Mouse (Mus musculus) ES-Bruce4 (cell line): ENCODE measurements at regions not wholly inside any gene's neighbourhood (a gene's known extent, or its start where the extent isn't known, plus 50 kb on each side); places are given as distances from the start of the nearest gene placed in this dataset.

Experiments used
- H3K27ac ChIP-seq: 2 replicates; pipeline ENCODE4 v1.5.1; 2012; ENCODE audit warnings: low read length, inconsistent platforms; ENCODE audit not compliant: insufficient read depth
- H3K27me3 ChIP-seq: 2 replicates; pipeline ENCODE4 v1.6.1; 2012; ENCODE audit warnings: mild to moderate bottlenecking, low read length, inconsistent platforms; ENCODE audit not compliant: control insufficient read depth, poor library complexity, insufficient read depth, severe bottlenecking
- H3K36me3 ChIP-seq: 2 replicates; pipeline ENCODE4 v1.6.1; 2012; ENCODE audit warnings: inconsistent platforms, mild to moderate bottlenecking, low read length, moderate library complexity; ENCODE audit not compliant: control insufficient read depth, poor library complexity, insufficient read depth, severe bottlenecking
- H3K4me1 ChIP-seq: one replicate; pipeline ENCODE4 v1.8.1; 2011; ENCODE audit warnings: low read length; ENCODE audit not compliant: control insufficient read depth, insufficient read depth
- H3K4me3 ChIP-seq: 2 replicates; pipeline ENCODE4 v1.5.1; 2011; ENCODE audit warnings: low read depth, mild to moderate bottlenecking, low read length
- H3K9ac ChIP-seq: 2 replicates; pipeline ENCODE4 v1.6.1; 2012; ENCODE audit warnings: low read depth, mild to moderate bottlenecking, inconsistent platforms; ENCODE audit not compliant: poor library complexity, severe bottlenecking
- H3K9me3 ChIP-seq: replicated peaks from 2 replicates; pipeline ENCODE4 v1.6.1; 2012; ENCODE audit warnings: mild to moderate bottlenecking, low read length, inconsistent platforms; ENCODE audit not compliant: control insufficient read depth, poor library complexity, insufficient read depth, severe bottlenecking
- CTCF ChIP-seq: IDR thresholded peaks from one replicate; pipeline ENCODE4 v1.8.1; 2011; ENCODE audit warnings: low read depth, low read length
- EP300 ChIP-seq: IDR thresholded peaks from 2 replicates; pipeline ENCODE4 v1.6.1; 2011; ENCODE audit warnings: low read depth, low read length; ENCODE audit not compliant: insufficient read depth
- POLR2A ChIP-seq: IDR thresholded peaks from one replicate; pipeline ENCODE4 v1.8.1; 2011; ENCODE audit warnings: low read length; ENCODE audit not compliant: insufficient read depth

DNA sequence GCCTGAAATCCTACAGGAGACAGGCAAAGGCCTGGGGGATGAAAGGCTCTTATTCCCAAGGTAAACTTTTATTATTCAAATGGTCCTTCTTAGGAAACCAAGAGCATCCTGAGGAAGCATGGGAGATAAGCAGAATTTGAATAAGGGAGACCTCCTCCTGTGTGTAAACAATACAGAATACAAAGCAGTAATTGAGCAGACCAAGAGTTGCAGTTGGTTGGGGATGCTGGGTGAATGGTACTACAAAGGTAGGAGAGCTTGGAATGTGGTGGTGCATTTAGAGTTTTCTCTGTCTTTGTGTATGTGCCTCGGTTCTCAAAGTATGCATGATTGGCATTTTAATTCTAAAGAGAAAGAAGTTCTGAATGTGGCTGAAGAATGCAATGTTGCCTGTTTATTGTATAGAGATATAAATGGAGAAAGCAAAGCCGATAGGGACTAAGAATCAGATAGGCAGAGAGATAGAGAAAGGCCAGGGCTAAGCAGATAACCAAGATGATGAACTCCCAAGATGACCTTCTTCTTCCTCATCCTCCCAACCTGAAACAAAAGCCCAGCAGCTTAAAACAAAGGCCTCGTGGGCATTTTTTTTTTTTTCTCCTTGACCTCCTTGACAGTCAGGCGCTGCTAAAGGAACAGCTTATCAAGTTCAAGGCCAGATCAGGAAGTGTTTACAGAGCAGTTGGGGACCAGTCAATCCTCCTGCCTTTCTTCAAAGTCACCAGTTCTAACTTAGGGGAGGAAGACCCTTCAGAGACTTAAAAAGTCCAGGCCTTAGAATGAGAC lies 175.6 kb downstream of the Usp46 start:
- Histone ChIP-seq H3K4me3 (no peak overlapping the region), H3K9ac (no peak overlapping the region), H3K9me3 (peaks cover 24% of the 10 kb centered on the region), H3K27ac (peak overlapping the region; percentile 98), H3K4me1 (peaks cover 4% of the 10 kb centered on the region), H3K36me3 (no peaks in the 10 kb centered on the region), H3K27me3 (no peaks in the 10 kb centered on the region)
- no peak for TF ChIP-seq CTCF
- 0 out of 2 replicates have a peak, but pooled peaks have one; percentile 6 for TF ChIP-seq EP300
- no peak for TF ChIP-seq POLR2A

DNA sequence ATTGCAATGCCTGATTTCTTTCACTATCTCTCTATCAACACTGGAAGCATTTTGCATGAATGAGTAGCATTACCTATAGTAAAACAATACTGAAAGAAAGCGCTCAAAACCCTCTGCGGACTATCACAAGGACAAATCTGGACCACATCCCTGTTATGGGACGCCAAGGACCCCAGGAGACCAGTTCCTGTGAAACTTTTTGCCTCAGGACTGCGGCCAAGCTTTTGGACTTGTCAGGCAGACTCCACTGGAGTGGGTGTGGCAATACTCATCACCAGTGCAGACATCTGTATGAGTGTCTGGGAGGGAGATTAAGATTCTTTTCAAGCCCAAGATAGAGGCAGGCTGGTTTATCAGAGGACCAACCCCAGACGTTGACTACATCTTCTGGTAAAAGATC lies 173.0 kb downstream of the Usp46 start:
- Histone ChIP-seq H3K27ac (no peak overlapping the region), H3K4me3 (no peak overlapping the region), H3K9ac (no peak overlapping the region), H3K27me3 (no peaks in the 10 kb centered on the region), H3K4me1 (peaks cover 4% of the 10 kb centered on the region), H3K36me3 (no peaks in the 10 kb centered on the region), H3K9me3 (peaks cover 24% of the 10 kb centered on the region)
- no peak for TF ChIP-seq CTCF
- no peak for TF ChIP-seq POLR2A
- TF ChIP-seq EP300, result no peak

DNA sequence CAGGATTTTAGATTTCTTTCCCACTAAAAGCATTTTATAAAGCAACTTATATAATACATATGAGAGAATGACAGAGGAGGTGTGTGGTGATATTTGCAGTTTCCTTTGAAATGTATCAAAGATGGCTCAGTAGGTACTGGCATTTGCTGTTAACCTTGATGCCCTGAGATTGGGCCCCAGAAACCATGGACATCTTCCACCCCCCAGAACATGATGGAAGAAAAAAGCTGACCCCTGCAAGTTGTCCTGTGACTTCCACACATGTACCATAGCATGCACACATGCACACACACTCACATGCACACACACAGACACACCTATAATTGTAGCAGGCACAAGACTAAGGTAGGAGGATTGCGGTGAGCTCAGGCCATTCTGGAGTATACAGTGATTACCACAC lies 171.4 kb downstream of the Usp46 start:
- Histone ChIP-seq H3K9ac (no peak overlapping the region), H3K27me3 (no peaks in the 10 kb centered on the region)
- TF ChIP-seq POLR2A, result no peak
- no peak for TF ChIP-seq EP300
- no peak for TF ChIP-seq CTCF

DNA sequence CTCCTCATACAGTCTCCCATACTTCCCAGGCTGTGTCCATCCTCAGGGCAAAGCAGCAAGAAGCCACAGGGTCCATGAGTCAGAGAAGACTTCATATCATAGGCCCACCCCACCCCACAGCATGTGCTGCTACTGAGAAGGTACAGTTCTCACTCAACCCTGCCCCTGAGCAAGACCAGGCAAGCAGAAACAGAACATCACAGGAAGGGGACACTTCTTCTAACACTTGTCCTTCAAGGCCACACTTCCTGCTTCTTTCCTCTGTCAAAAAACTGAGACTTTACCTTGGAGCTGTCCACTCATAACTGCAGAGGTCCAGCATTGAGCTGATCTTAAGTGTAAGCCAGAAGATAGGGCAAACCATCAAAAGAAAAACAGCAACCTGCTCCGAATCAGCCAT lies 166.6 kb downstream of the Usp46 start:
- Histone ChIP-seq H3K4me3 (no peak overlapping the region), H3K9ac (no peak overlapping the region), H3K36me3 (no peaks in the 10 kb centered on the region), H3K27ac (no peak overlapping the region), H3K27me3 (no peaks in the 10 kb centered on the region), H3K9me3 (0 out of 2 replicates have a peak, but pooled peaks cover 2% of the 10 kb centered on the region), H3K4me1 (no peaks in the 10 kb centered on the region)
- no peak for TF ChIP-seq EP300
- TF ChIP-seq POLR2A, result no peak
- no peak for TF ChIP-seq CTCF

More for the DNA sequence above, 171.4 kb downstream of the Usp46 start:
- no peak overlapping the region for H3K4me3 ChIP-seq
- H3K9me3 ChIP-seq, result peaks cover 23% of the 10 kb centered on the region
- no peaks in the 10 kb centered on the region for H3K36me3 ChIP-seq
- H3K27ac ChIP-seq, result no peak overlapping the region
- H3K4me1 ChIP-seq, result peaks cover 4% of the 10 kb centered on the region

DNA sequence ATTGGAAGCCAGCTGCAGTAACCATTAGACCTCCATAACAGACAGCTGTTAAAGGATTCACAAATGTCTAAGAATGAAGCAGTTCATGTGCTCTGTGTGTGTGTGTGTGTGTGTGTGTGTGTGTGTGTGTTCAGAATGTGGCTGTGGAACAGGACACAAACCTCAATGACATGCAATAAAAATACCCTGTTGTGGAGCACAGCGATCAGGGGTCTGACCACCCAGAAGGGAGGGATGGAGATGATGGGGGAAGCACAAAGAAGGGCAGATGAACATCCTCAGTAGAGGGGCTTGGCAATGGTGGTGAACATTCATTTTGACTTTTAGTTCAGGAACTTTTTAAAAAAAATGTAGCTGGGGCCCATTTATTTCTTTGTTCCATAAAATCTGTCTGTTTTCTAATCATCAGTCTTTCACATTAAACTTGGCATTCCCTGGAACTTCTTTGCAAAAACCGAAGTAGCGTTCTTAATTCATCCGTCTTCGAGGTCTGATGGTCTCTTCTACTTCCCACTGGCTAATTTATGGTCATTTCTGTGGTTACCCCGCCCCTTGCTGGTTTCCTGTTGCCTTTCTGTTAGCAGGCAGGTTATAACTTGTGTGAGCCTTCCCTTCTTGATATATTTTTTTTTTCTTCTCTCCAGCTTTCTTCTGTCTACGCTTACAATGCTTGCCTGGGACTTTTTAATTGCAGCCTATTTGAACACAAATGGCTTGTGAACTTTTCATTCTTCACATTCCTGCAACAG lies 165.6 kb downstream of the Usp46 start:
- Histone ChIP-seq H3K9ac (no peak overlapping the region), H3K9me3 (peaks cover 5% of the 10 kb centered on the region; the same call in 1 of the 2 replicates), H3K4me3 (no peak overlapping the region), H3K27ac (no peak overlapping the region), H3K36me3 (no peaks in the 10 kb centered on the region), H3K4me1 (no peaks in the 10 kb centered on the region), H3K27me3 (no peaks in the 10 kb centered on the region)
- TF ChIP-seq EP300 (no peak), CTCF (no peak)

DNA sequence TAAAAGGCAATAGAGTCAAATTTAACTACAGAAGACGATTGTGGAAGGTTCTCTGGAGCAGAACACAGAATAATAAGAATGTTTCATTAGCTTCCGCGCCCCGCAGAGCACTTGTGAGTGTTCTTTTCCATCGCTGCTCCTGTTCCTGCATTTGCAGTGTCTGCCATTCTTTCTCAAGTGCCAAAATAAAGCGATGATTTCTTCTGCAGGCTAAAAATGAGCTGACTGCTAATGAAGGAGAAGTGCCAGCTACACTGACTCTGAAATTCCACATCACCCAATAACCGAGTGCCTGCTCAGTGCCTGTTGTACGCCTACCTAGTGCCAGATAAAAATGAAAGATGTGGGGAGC lies 165.0 kb downstream of the Usp46 start:
- Histone ChIP-seq H3K4me3 (no peak overlapping the region), H3K4me1 (no peaks in the 10 kb centered on the region), H3K27me3 (no peaks in the 10 kb centered on the region), H3K36me3 (no peaks in the 10 kb centered on the region), H3K9ac (no peak overlapping the region), H3K27ac (no peak overlapping the region), H3K9me3 (peaks cover 8% of the 10 kb centered on the region)
- TF ChIP-seq POLR2A (no peak), CTCF (no peak), EP300 (no peak)
